Mouse (Mus musculus) heart, postnatal 14 days (tissue): Measurements from ENCODE around the gene Gm21411. TPM values are rescaled to one million over a fixed set of nuclear protein-coding genes. Genes with fewer than 3 reads are reported as not detected.
"Not testable (repeated sequence)": the region's sequence is repeated elsewhere in the genome, so short reads cannot be mapped to it uniquely, and the experiment has no call there.

Experiments
- DNase-seq, 2 experiments: peaks; one replicate each; pipeline ENCODE4 v3.0.0; 2021 to 2022
- intact Hi-C: fragments of 180-260 bp; cut with DNase I; formaldehyde crosslinking; loops from one replicate; pipeline ENCODE4 v1.15.1; 2025
- long read RNA-seq, 2 experiments: library from polyadenylated mRNA; stranded (forward); transcript quantifications; one replicate each; pipeline ENCODE4 v2.0.0; 2021
- total RNA-seq, 2 experiments: library from RNA; stranded (reverse); gene quantifications; 2 replicates each; pipeline ENCODE4 v1.2.3; 2021

Gm21411 gene
- not detected for total RNA-seq
- long read RNA-seq, experiment 1 = 0 reads
- long read RNA-seq, experiment 2 = 0 reads

DNA sequence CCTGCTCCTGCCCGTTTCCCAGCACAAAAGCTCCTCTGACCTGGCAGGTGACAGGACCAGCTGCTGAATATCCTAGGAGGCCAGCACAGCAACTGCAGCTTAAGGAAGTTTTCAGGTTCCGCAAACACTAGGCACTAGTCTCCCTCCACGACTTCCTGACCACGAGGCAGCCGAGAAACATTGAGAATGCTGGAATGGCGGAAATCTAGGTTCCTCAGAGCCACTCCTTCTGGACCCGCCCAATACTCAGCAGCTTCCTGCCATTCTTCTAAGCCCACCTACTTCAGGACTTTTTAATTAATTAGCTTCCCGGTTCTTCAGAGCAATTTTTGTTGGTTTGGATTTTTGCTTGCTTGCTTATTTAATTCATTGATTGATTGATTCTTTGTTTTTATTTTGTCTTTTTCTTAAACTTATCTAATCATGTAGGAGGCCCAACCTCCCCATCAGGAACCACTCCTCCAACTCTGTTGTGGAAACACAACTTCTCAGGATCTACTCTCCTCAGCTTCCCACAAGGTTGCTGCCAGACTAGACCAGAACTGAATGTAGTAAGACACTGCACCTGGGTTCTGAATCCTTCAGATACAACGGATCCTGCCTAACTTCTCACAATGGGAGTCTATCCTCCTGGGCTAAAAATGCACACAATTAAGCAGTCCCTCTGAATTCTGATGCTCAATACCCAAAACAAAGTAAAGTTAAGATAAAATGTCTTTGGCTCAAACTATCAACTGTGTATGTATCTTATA is at the start of gene Gm21411:
Gene Gm21411 (minus strand): TSS at position 205 of the 752 bp plus-strand sequence.
- intact Hi-C loops, DNase-seq: not testable (repeated sequence)

GRCm38 (mm10) chr4:146941691-146942090 is 32.3 kb upstream of the Gm21411 start:
- DNase-seq, intact Hi-C loops: not testable (repeated sequence)

GRCm38 (mm10) chr4:146932311-146933082 is 23.1 kb upstream of the Gm21411 start:
- intact Hi-C loops = no loop called here
- no peak for DNase-seq

GRCm38 (mm10) chr4:146915196-146915595 is 5.8 kb upstream of the Gm21411 start:
- no peak for DNase-seq
- intact Hi-C loops = no loop called here

DNA sequence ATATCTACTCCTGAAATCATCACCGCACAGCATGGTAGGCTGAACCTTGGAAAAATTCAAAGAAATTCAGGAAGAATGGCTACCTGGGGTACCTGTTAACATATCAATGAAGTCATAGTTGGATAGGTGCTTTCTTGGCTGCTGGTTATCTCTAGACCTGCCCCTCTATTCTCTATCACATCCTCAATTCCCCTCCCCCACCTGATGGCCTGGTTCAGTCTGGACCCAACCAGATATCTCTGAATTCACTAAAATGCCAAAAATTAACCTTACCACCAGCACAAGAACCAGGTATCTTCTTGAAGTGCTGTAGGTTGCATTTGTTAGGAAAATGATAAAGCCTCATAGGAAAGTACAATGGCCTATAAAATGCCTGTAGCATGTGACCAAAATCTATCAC is 1.3 kb downstream of the Gm21411 start:
- intact Hi-C loops = not testable (repeated sequence)

DNA sequence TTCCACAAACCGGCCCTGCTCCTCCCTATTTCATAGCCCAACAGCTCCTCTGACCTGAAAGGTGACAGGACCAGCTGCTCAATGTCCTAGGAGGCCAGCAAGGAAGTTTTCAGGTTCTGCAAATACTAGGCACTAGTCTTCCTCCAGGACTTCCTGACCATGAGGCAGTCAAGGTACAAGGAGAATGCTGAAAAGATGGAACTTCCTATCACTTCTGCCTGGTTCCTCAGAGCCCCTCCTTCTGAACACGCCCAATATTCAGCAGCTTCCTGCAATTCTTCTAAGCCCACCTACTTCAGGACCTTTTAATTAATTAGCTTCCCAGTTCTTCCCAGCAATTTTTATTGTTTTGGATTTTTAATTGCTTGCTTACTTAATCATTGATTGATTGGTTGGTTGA is 4.6 kb downstream of the Gm21411 start:
- DNase-seq, intact Hi-C loops: not testable (repeated sequence)

More for the DNA sequence above, 1.3 kb downstream of the Gm21411 start:
- DNase-seq = not testable (repeated sequence)

DNA sequence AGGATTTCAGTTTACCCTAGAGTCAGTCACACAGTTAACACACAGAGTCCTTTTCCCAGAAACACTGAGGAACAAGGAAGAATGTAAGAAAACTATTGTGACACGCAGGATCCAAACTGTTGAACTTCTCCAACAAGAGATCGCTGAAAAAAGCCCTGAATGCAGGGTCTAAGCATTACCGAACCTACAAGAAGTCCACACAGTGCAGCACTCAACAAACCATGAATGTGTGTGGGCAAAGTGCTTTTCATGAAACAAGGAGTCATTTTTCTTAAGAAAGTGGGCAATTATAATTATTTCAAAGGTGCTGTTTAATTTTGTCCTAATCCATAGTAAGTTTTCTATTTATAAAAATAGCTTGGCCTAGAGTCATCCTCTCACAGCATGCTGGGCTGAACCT is 6.3 kb downstream of the Gm21411 start:
- intact Hi-C loops, DNase-seq: not testable (repeated sequence)

Other genes with a start within 250 kb of the Gm21411 start
- under 1 TPM in 1 of 2 experiments, not detected in 1; 0.66 TPM for gene Zfp989, start 62.4 kb upstream of the Gm21411 start, total RNA-seq
- gene Rex2, start 112.3 kb upstream of the Gm21411 start, total RNA-seq = 1 to 10 TPM in 1 of 2 experiments, under 1 TPM in 1; 0.78 to 1.1 TPM
- 1 to 10 TPM; 7.4 to 7.7 TPM for gene Zfp991, start 222.4 kb upstream of the Gm21411 start, total RNA-seq